Mouse (Mus musculus): ENCODE measurements at regions not wholly inside any gene's neighbourhood (a gene's known extent, or its start where the extent isn't known, plus 50 kb on each side); places are given as distances from the start of the nearest gene placed in this dataset.
A peak's percentile ranks its signal among the peaks of the same experiment; 100 is the strongest.

- ATAC-seq: no peak
Measured at GRCm38 (mm10) chr2:3941496-3941895, 76.0 kb upstream of the Frmd4a start.

GRCm38 (mm10) chr2:3947432-3947831 lies 70.1 kb upstream of the Frmd4a start:
- no peak for ATAC-seq

- ATAC-seq: no peak
Measured at GRCm38 (mm10) chr2:3948331-3948730, 69.2 kb upstream of the Frmd4a start.

GRCm38 (mm10) chr2:3957491-3957890 lies 60.0 kb upstream of the Frmd4a start:
- ATAC-seq: no peak

- no peak for ATAC-seq
Measured at GRCm38 (mm10) chr2:3958065-3958641, 59.4 kb upstream of the Frmd4a start.

- ATAC-seq: no peak
Measured at GRCm38 (mm10) chr2:3958711-3959110, 58.8 kb upstream of the Frmd4a start.

- no peak for ATAC-seq
Measured at GRCm38 (mm10) chr2:3959181-3959580, 58.3 kb upstream of the Frmd4a start.

GRCm38 (mm10) chr2:3960213-3960612 lies 57.3 kb upstream of the Frmd4a start:
- ATAC-seq: no peak

GRCm38 (mm10) chr2:3964351-3964750 lies 53.2 kb upstream of the Frmd4a start:
- peak; percentile 79 for ATAC-seq
